Mouse (Mus musculus) MEL (cell line): ENCODE results near the gene Pde4b. TPM values are rescaled to one million over a fixed set of nuclear protein-coding genes. Genes with fewer than 3 reads are reported as not detected.
A peak's percentile ranks its signal among the peaks of the same experiment; 100 is the strongest.

Experiments
- DNase-seq: peaks from one replicate; pipeline ENCODE4 v3.0.0; 2011; ENCODE audit warnings: low read depth, low spot score
- H3K27ac ChIP-seq: 2 replicates; pipeline ENCODE4 v1.5.1; 2012; ENCODE audit warnings: low read depth, mild to moderate bottlenecking, control low read depth, low read length, moderate library complexity; ENCODE audit not compliant: control insufficient read depth
- H3K27me3 ChIP-seq, 2 experiments: fragments of 150-350 bp in 1 of 2; sonication (generic) in 1 of 2; 2 replicates each; pipeline ENCODE4 v1.6.1; 2012; ENCODE audit warnings: low read length in 2 of 2, mild to moderate bottlenecking in 2 of 2, improper control_type of control experiment in 1 of 2, moderate library complexity in 1 of 2; ENCODE audit not compliant: insufficient read depth in 2 of 2, control insufficient read depth in 1 of 2
- H3K36me3 ChIP-seq, 2 experiments: 2 replicates each; pipeline ENCODE4 v1.6.1; 2012 to 2014; ENCODE audit warnings: low read length in 2 of 2, improper control_type of control experiment in 1 of 2, inconsistent platforms in 1 of 2, mild to moderate bottlenecking in 1 of 2; ENCODE audit not compliant: insufficient read depth in 2 of 2, control insufficient read depth in 1 of 2
- H3K4me1 ChIP-seq, 2 experiments: fragments of 150-350 bp in 1 of 2; sonication (generic) in 1 of 2; 2 replicates each; pipeline ENCODE4 v1.6.1; 2012; ENCODE audit warnings: low read length in 2 of 2, improper control_type of control experiment in 1 of 2, mild to moderate bottlenecking in 1 of 2; ENCODE audit not compliant: insufficient read depth in 2 of 2, control insufficient read depth in 1 of 2
- H3K4me3 ChIP-seq, 2 experiments: fragments of 150-350 bp in 1 of 2; sonication (generic) in 1 of 2; 2 replicates each; pipeline ENCODE4 v1.5.1; 2012; ENCODE audit warnings: low read depth in 2 of 2, low read length in 2 of 2, mild to moderate bottlenecking in 2 of 2, moderate library complexity in 2 of 2, control low read depth in 1 of 2, improper control_type of control experiment in 1 of 2; ENCODE audit not compliant: control insufficient read depth in 1 of 2, insufficient read depth in 1 of 2
- H3K79me2 ChIP-seq: 2 replicates; pipeline ENCODE4 v1.6.1; 2012; ENCODE audit warnings: mild to moderate bottlenecking, low read length, moderate library complexity; ENCODE audit not compliant: control insufficient read depth, poor library complexity, insufficient read depth
- H3K9ac ChIP-seq: 2 replicates; pipeline ENCODE4 v1.6.1; 2012; ENCODE audit warnings: low read depth, mild to moderate bottlenecking, control low read depth, low read length, moderate library complexity; ENCODE audit not compliant: control insufficient read depth, poor library complexity, severe bottlenecking
- H3K9me3 ChIP-seq: fragments of 150-350 bp; sonication (generic); replicated peaks from 2 replicates; pipeline ENCODE4 v1.6.1; 2012; ENCODE audit warnings: mild to moderate bottlenecking, low read length, improper control_type of control experiment, moderate library complexity; ENCODE audit not compliant: insufficient read depth
- CHD1 ChIP-seq: IDR thresholded peaks from 2 replicates; pipeline ENCODE4 v1.6.1; 2012; ENCODE audit warnings: low read depth, mild to moderate bottlenecking, inconsistent platforms, low read length, improper control_type of control experiment
- CHD2 ChIP-seq: IDR thresholded peaks from 2 replicates; pipeline ENCODE4 v1.6.1; 2011; ENCODE audit warnings: low read length, improper control_type of control experiment
- CTCF ChIP-seq, 3 experiments: IDR thresholded peaks in 2 of 3; conservative IDR thresholded peaks in 1 of 3; 2 replicates each; pipeline ENCODE4 v1.5.1; 2011 to 2012; ENCODE audit warnings: low read length in 3 of 3, low read depth in 2 of 3, mild to moderate bottlenecking in 2 of 3, improper control_type of control experiment in 1 of 3, inconsistent platforms in 1 of 3, mixed read lengths in 1 of 3, moderate library complexity in 1 of 3; ENCODE audit not compliant: control insufficient read depth in 1 of 3, insufficient read depth in 1 of 3, poor library complexity in 1 of 3, severe bottlenecking in 1 of 3
- E2F4 ChIP-seq: IDR thresholded peaks from 2 replicates; pipeline ENCODE4 v1.6.1; 2011; ENCODE audit warnings: low read depth, low read length, improper control_type of control experiment, borderline replicate concordance
- ELF1 ChIP-seq: IDR thresholded peaks from 2 replicates; pipeline ENCODE4 v1.6.1; 2014; ENCODE audit warnings: low read depth, mild to moderate bottlenecking, inconsistent platforms, low read length, improper control_type of control experiment, moderate library complexity
- EP300 ChIP-seq, 2 experiments: IDR thresholded peaks; 2 replicates each; pipeline ENCODE4 v1.6.1; 2011; ENCODE audit warnings: improper control_type of control experiment in 2 of 2, low read length in 2 of 2, low read depth in 1 of 2, mild to moderate bottlenecking in 1 of 2
- ETS1 ChIP-seq: IDR thresholded peaks from 2 replicates; pipeline ENCODE4 v1.6.1; 2012; ENCODE audit warnings: low read depth, mild to moderate bottlenecking, inconsistent platforms, low read length, improper control_type of control experiment, moderate library complexity
- GABPA ChIP-seq: IDR thresholded peaks from 2 replicates; pipeline ENCODE4 v1.6.1; 2012; ENCODE audit warnings: low read depth, mild to moderate bottlenecking, inconsistent platforms, low read length, improper control_type of control experiment, moderate library complexity
- GATA1 ChIP-seq: IDR thresholded peaks from 2 replicates; pipeline ENCODE4 v1.6.1; 2011; ENCODE audit warnings: low read depth, low read length, improper control_type of control experiment
- HCFC1 ChIP-seq: IDR thresholded peaks from 2 replicates; pipeline ENCODE4 v1.6.1; 2012; ENCODE audit warnings: low read depth, mild to moderate bottlenecking, inconsistent platforms, low read length, improper control_type of control experiment, moderate library complexity
- MAFK ChIP-seq: IDR thresholded peaks from 2 replicates; pipeline ENCODE4 v1.6.1; 2011; ENCODE audit warnings: low read depth, mild to moderate bottlenecking, low read length, improper control_type of control experiment, borderline replicate concordance
- MAZ ChIP-seq: IDR thresholded peaks from 2 replicates; pipeline ENCODE4 v1.6.1; 2012; ENCODE audit warnings: low read depth, mild to moderate bottlenecking, inconsistent platforms, low read length, improper control_type of control experiment
- MXI1 ChIP-seq: IDR thresholded peaks from 2 replicates; pipeline ENCODE4 v1.6.1; 2011; ENCODE audit warnings: mild to moderate bottlenecking, low read depth, low read length, improper control_type of control experiment
- MYB ChIP-seq: IDR thresholded peaks from 2 replicates; pipeline ENCODE4 v1.6.1; 2011; ENCODE audit warnings: mild to moderate bottlenecking, low read depth, low read length, improper control_type of control experiment
- MYC ChIP-seq: IDR thresholded peaks from 2 replicates; pipeline ENCODE4 v1.6.1; 2011; ENCODE audit warnings: low read depth, mild to moderate bottlenecking, low read length, improper control_type of control experiment, moderate library complexity
- NELFE ChIP-seq: IDR thresholded peaks from 2 replicates; pipeline ENCODE4 v1.6.1; 2011; ENCODE audit warnings: low read depth, low read length, improper control_type of control experiment
- POLR2AphosphoS5 ChIP-seq: IDR thresholded peaks from 2 replicates; pipeline ENCODE4 v1.6.1; 2012; ENCODE audit warnings: low read depth, borderline replicate concordance, mild to moderate bottlenecking, inconsistent platforms, low read length, moderate library complexity, mixed read lengths
- RAD21 ChIP-seq: IDR thresholded peaks from 2 replicates; pipeline ENCODE4 v1.6.1; 2011; ENCODE audit warnings: mild to moderate bottlenecking, low read depth, low read length, improper control_type of control experiment
- TAL1 ChIP-seq: IDR thresholded peaks from 2 replicates; pipeline ENCODE4 v1.6.1; 2012; ENCODE audit warnings: mild to moderate bottlenecking, inconsistent platforms, low read length, moderate library complexity, mixed read lengths
- TCF12 ChIP-seq: IDR thresholded peaks from 2 replicates; pipeline ENCODE4 v1.6.1; 2014; ENCODE audit warnings: low read depth, mild to moderate bottlenecking, inconsistent platforms, low read length, improper control_type of control experiment, moderate library complexity
- UBTF ChIP-seq: IDR thresholded peaks from 2 replicates; pipeline ENCODE4 v1.6.1; 2012; ENCODE audit warnings: low read depth, mild to moderate bottlenecking, inconsistent platforms, low read length, improper control_type of control experiment, moderate library complexity, borderline replicate concordance; ENCODE audit not compliant: insufficient read depth
- USF1 ChIP-seq: IDR thresholded peaks from 2 replicates; pipeline ENCODE4 v1.6.1; 2014; ENCODE audit warnings: low read depth, mild to moderate bottlenecking, inconsistent platforms, low read length, improper control_type of control experiment, moderate library complexity
- ZC3H11A ChIP-seq: IDR thresholded peaks from 2 replicates; pipeline ENCODE4 v1.6.1; 2012; ENCODE audit warnings: low read depth, mild to moderate bottlenecking, inconsistent platforms, low read length, improper control_type of control experiment
- ZKSCAN1 ChIP-seq: IDR thresholded peaks from 2 replicates; pipeline ENCODE4 v1.6.1; 2012; ENCODE audit warnings: low read depth, mild to moderate bottlenecking, inconsistent platforms, low read length, improper control_type of control experiment, moderate library complexity
- ZNF384 ChIP-seq: IDR thresholded peaks from 2 replicates; pipeline ENCODE4 v1.6.1; 2012; ENCODE audit warnings: low read depth, mild to moderate bottlenecking, inconsistent platforms, low read length, improper control_type of control experiment
- polyA plus RNA-seq, 2 experiments: library from polyadenylated mRNA; stranded (reverse) in 1 of 2; unstranded in 1 of 2; fragments of >175 nt in 1 of 2; fragments of >200 nt in 1 of 2; gene quantifications; 2 replicates each; pipeline versions ENCODE4 v1.2.1 to v1.2.4; 2012; ENCODE audit warnings: low replicate concordance in 2 of 2, low read depth in 1 of 2; ENCODE audit not compliant: insufficient read length in 2 of 2, insufficient read depth in 1 of 2, missing spikeins in 1 of 2
- total RNA-seq: library from RNA; depleted of rRNA; stranded (reverse); fragments of 300-350 nt; gene quantifications from 2 replicates; pipeline ENCODE4 v1.2.3, GENCODE M21; 2012

Gene Pde4b
- total and polyA plus RNA-seq, 3 experiments: 2.7 to 6.0 TPM; not detected in 1

GRCm38 (mm10) chr4:102516982-102517630 is 429.8 kb downstream of the Pde4b start:
- Histone ChIP-seq H3K36me3 (peaks cover 0 to 12% of the 10 kb centered on the region in 2 experiments; a peak in 2 of 4 replicates), H3K27me3 (0 out of 4 replicates have a peak, but pooled peaks cover 0 to 1% of the 10 kb centered on the region in 2 experiments), H3K9ac (peak overlapping the region; percentile 28), H3K4me1 (peaks cover 0 to 13% of the 10 kb centered on the region in 2 experiments; a peak in 3 of 4 replicates), H3K4me3 (peak overlapping the region; percentile 28 to 30; a peak in 2 of 4 replicates), H3K79me2 (no peaks in the 10 kb centered on the region), H3K27ac (peak overlapping the region; percentile 57), H3K9me3 (no peaks in the 10 kb centered on the region)
- TF ChIP-seq MXI1 (no peak), MYC (0 out of 2 replicates have a peak, but pooled peaks have one; percentile 63), RAD21 (no peak), ELF1 (peak; percentile 51; the same call in 1 of the 2 replicates), POLR2AphosphoS5 (no peak), ZNF384 (no peak; the same call in 1 of the 2 replicates), ZC3H11A (no peak), HCFC1 (0 out of 2 replicates have a peak, but pooled peaks have one; percentile 41), UBTF (no peak), GATA1 (no peak), MAFK (no peak), USF1 (no peak), CHD1 (no peak), ETS1 (peak; percentile 70), GABPA (no peak), CHD2 (peak; percentile 10; the same call in 1 of the 2 replicates), CTCF (IDR thresholded peaks at IDR 0.05 in 2 of 3, conservative IDR thresholded peaks at IDR 0.05 in 1 of 3; ENCODE audit: control insufficient read depth in 1 of 3, insufficient read depth in 1 of 3, low read depth in 2 of 3, low read length in 3 of 3, poor library complexity in 1 of 3, severe bottlenecking in 1 of 3) (no peak), EP300 (IDR thresholded peaks at IDR 0.05; ENCODE audit: low read depth in 1 of 2, low read length in 2 of 2) (peak; percentile 59 to 76), E2F4 (no peak), ZKSCAN1 (no peak), NELFE (no peak), MYB (no peak), TAL1 (peak; percentile 57), TCF12 (peak; percentile 48; the same call in 1 of the 2 replicates), MAZ (no peak)
- peak; percentile 96 for DNase-seq
